Mouse (Mus musculus) heart, postnatal 0 days (tissue): ENCODE data around the gene Gm12216.

Source experiments
- CTCF ChIP-seq: IDR thresholded peaks from 2 replicates; pipeline ENCODE4 v1.5.1; 2016; ENCODE audit warnings: antibody characterized with exemption, control low read depth, low read depth
- EP300 ChIP-seq: IDR thresholded peaks from 2 replicates; pipeline ENCODE4 v1.6.1; 2016; ENCODE audit warnings: antibody characterized with exemption, low read depth

- TF ChIP-seq CTCF (no peak), EP300 (no peak)
Measured at GRCm38 (mm10) chr11:53902741-53903140, 43.7 kb upstream of the Gm12216 start.
